Mouse (Mus musculus): Measurements from ENCODE around the gene Thsd4.

DNA sequence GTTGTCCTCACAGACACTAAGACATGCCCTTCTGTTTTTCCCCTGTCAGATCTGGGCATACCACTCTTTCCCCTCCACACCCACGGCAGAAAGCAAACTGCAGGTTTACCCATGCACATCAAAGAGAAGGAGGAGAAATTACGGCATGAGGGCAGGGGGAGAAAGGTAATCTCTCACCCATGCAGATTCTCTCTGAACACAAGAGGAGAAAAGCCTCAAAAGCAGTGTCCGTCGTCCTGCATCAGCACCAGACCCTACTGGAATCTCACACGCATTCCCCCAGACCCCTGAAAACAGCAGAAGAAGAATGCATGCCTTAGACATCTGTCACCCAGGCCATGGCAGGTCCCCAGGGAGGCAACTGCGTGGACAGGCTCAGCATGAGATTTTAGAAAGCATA lies 381.4 kb downstream of the Thsd4 start:
- no peak for TF ChIP-seq FLI1 (IDR thresholded peaks at IDR 0.05; ENCODE audit: low read length)
- no peak for TF ChIP-seq GATA1 (IDR thresholded peaks at IDR 0.05; ENCODE audit: borderline replicate concordance, low read length)
